Mouse (Mus musculus) thymus, adult 18-20 months (tissue): ENCODE data around the gene Cfap126.

Source experiments
- DNase-seq, 2 experiments: peaks; one replicate each; pipeline ENCODE4 v3.0.0; 2022; ENCODE audit warnings: mixed read lengths in 2 of 2

Cfap126 gene

GRCm38 (mm10) chr1:171096110-171096964 lies 17.4 kb upstream of the Cfap126 start:
- no peak for DNase-seq

- DNase-seq: no peak
Measured at GRCm38 (mm10) chr1:171097136-171097535, 16.6 kb upstream of the Cfap126 start.

- no peak for DNase-seq
Measured at GRCm38 (mm10) chr1:171097612-171098011, 16.1 kb upstream of the Cfap126 start.

GRCm38 (mm10) chr1:171101033-171101432 lies 12.7 kb upstream of the Cfap126 start:
- DNase-seq: no peak

- peak; percentile 63 to 71 for DNase-seq
Measured at GRCm38 (mm10) chr1:171101733-171102546, 11.8 kb upstream of the Cfap126 start.

- DNase-seq: peak; percentile 64 to 78
Measured at GRCm38 (mm10) chr1:171102547-171103177, 11.1 kb upstream of the Cfap126 start.

GRCm38 (mm10) chr1:171103179-171103840 lies 10.4 kb upstream of the Cfap126 start:
- DNase-seq: no peak

GRCm38 (mm10) chr1:171105226-171105625 lies 8.5 kb upstream of the Cfap126 start:
- DNase-seq: no peak

GRCm38 (mm10) chr1:171109620-171110019 lies 4.1 kb upstream of the Cfap126 start:
- no peak for DNase-seq

GRCm38 (mm10) chr1:171110659-171111019 lies 3.1 kb upstream of the Cfap126 start:
- peak in 1 of 2 experiments; percentile 11 for DNase-seq

GRCm38 (mm10) chr1:171111020-171111780 lies 2.5 kb upstream of the Cfap126 start:
- DNase-seq: peak; percentile 78 to 84

GRCm38 (mm10) chr1:171111781-171112575 lies 1.7 kb upstream of the Cfap126 start:
- peak; percentile 13 to 25 for DNase-seq

- DNase-seq: no peak
Measured at GRCm38 (mm10) chr1:171112986-171113385, 732 bp upstream of the Cfap126 start.

GRCm38 (mm10) chr1:171116280-171116679 lies 2.6 kb downstream of the Cfap126 start:
- no peak for DNase-seq

GRCm38 (mm10) chr1:171118269-171118684 lies 4.6 kb downstream of the Cfap126 start:
- DNase-seq: peak in 1 of 2 experiments; percentile 35

GRCm38 (mm10) chr1:171118996-171119395 lies 5.3 kb downstream of the Cfap126 start:
- DNase-seq: no peak

GRCm38 (mm10) chr1:171119405-171119804 lies 5.7 kb downstream of the Cfap126 start:
- no peak for DNase-seq

GRCm38 (mm10) chr1:171120893-171121292 lies 7.2 kb downstream of the Cfap126 start:
- DNase-seq: no peak

GRCm38 (mm10) chr1:171121839-171122238 lies 8.1 kb downstream of the Cfap126 start:
- no peak for DNase-seq

GRCm38 (mm10) chr1:171122932-171123331 lies 9.2 kb downstream of the Cfap126 start:
- DNase-seq: no peak

GRCm38 (mm10) chr1:171124398-171124797 lies 10.7 kb downstream of the Cfap126 start:
- DNase-seq: no peak
